Mouse (Mus musculus) small intestine, adult 2 months (tissue): Measurements from ENCODE around the gene Gm20503. TPM values are rescaled to one million over a fixed set of nuclear protein-coding genes. Genes with fewer than 3 reads are reported as not detected.

Experiments used
- H3K27ac ChIP-seq: fragments of 200-500 bp; 2 replicates; pipeline ENCODE4 v1.5.1; 2012; ENCODE audit warnings: low read depth, low read length, control low read depth, inconsistent platforms; ENCODE audit not compliant: insufficient read depth
- H3K27me3 ChIP-seq: fragments of 200-500 bp; 2 replicates; pipeline ENCODE4 v1.6.1; 2012; ENCODE audit warnings: mild to moderate bottlenecking, moderate library complexity, low read length, inconsistent platforms; ENCODE audit not compliant: control insufficient read depth, insufficient read depth
- H3K36me3 ChIP-seq: fragments of 200-500 bp; 2 replicates; pipeline ENCODE4 v1.6.1; 2012; ENCODE audit warnings: mild to moderate bottlenecking, low read length, control low read depth, inconsistent platforms; ENCODE audit not compliant: control insufficient read depth, insufficient read depth
- H3K4me1 ChIP-seq: fragments of 200-500 bp; 2 replicates; pipeline ENCODE4 v1.6.1; 2012; ENCODE audit warnings: low read length, inconsistent platforms, mixed read lengths; ENCODE audit not compliant: control insufficient read depth, insufficient read depth, insufficient read length
- H3K4me3 ChIP-seq: fragments of 200-500 bp; 2 replicates; pipeline ENCODE4 v1.5.1; 2012; ENCODE audit warnings: low read depth, mild to moderate bottlenecking, control low read depth, inconsistent platforms, low read length, moderate library complexity
- CTCF ChIP-seq: fragments of 200-500 bp; IDR thresholded peaks from 2 replicates; pipeline ENCODE4 v1.5.1; 2012; ENCODE audit warnings: low read depth, mild to moderate bottlenecking, control low read depth, inconsistent platforms, low read length, moderate library complexity, mixed read lengths; ENCODE audit not compliant: insufficient replicate concordance, insufficient read length; ENCODE audit errors: extremely low read depth
- POLR2A ChIP-seq: fragments of 200-500 bp; IDR thresholded peaks from 2 replicates; pipeline ENCODE4 v1.6.1; 2012; ENCODE audit warnings: low read depth, mild to moderate bottlenecking, control low read depth, inconsistent platforms, low read length, moderate library complexity
- WGBS: fragments of 180-500 bp; shearing (Covaris S2); methylation state at CpG from one replicate; pipeline ENCODE4 v1.1.7; 2018; 5-methylcytosine and 5-hydroxymethylcytosine counted together
- polyA plus RNA-seq: library from polyadenylated mRNA; depleted of rRNA; stranded (reverse); fragments of >200 nt; gene quantifications from 2 replicates; pipeline ENCODE4 v1.2.3, GENCODE M21; 2012

The Gm20503 gene
- polyA plus RNA-seq, 1 experiment: 0.96 TPM

- peak within 1 kb of the TSS; percentile 42 for H3K4me3 ChIP-seq
- peak within 1 kb of the TSS; percentile 95 for H3K27ac ChIP-seq
- no peaks in the 10 kb centered on the region for H3K36me3 ChIP-seq
- H3K27me3 ChIP-seq: no peaks in the 10 kb centered on the region
- peaks cover 36% of the 10 kb centered on the region; the same call in 1 of the 2 replicates for H3K4me1 ChIP-seq
- TF ChIP-seq CTCF (no peak), POLR2A (no peak)
- 25% methylated on average over 4 of the region's 4 CpGs for WGBS
Measured at GRCm38 (mm10) chr4:58994762-58995161, 8.2 kb upstream of the Gm20503 start, which contains the start of gene Dnajc25. Gene Dnajc25, plus strand, starts transcription at chr4:58995062.

GRCm38 (mm10) chr4:58995251-58995693, 7.7 kb upstream of the Gm20503 start:
- Histone ChIP-seq H3K4me1 (peaks cover 36% of the 10 kb centered on the region; the same call in 1 of the 2 replicates), H3K27ac (peak overlapping the region; percentile 95), H3K27me3 (no peaks in the 10 kb centered on the region), H3K4me3 (peak overlapping the region; percentile 42), H3K36me3 (no peaks in the 10 kb centered on the region)
- TF ChIP-seq CTCF: no peak
- no peak for TF ChIP-seq POLR2A
- WGBS: 34% methylated on average over 8 of the region's 8 CpGs

DNA sequence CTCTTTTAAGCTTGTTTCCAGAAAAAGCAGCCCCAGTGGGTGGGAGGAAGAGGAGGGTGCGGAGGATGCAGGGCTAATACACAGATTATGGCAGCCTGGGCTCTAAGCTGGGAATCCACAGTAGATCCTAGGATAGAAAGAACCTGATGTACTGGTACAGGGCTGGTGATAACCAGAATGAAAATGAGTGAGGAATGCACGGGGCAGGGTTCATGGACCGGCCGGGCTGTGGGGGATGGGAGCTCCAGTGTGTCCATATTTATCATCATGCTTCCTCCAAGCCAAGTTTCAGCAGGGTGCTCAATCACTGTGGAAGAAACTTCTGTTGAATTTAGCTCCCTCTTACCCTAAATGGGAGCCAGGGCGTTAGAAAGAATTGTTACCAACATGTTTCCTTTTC, 5.9 kb upstream of the Gm20503 start:
- TF ChIP-seq CTCF (no peak), POLR2A (no peak)
- Histone ChIP-seq H3K36me3 (no peaks in the 10 kb centered on the region), H3K27me3 (no peaks in the 10 kb centered on the region), H3K4me1 (peaks cover 36% of the 10 kb centered on the region; the same call in 1 of the 2 replicates), H3K27ac (peak overlapping the region; percentile 92), H3K4me3 (no peak overlapping the region)
- WGBS: 37% methylated on average over 5 of the region's 5 CpGs

DNA sequence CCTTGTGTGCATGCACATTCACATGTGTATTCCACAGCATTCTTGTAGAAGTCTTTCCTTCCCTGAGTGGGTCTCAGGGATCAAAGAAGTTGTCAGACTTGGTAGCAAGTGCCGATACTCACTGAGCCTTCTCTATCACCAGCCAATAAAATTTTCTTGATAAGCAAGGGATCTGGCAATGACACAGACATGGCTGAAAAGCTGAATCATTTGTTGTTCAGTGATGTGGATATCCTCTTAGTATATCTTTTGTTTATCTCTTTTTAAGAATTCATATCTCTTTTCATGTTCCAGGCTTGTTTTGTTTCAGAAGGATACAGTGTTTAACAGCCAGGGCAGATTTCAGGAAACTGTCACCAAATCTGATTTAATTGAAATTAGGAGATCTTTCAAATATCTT, 4.3 kb upstream of the Gm20503 start:
- H3K36me3 ChIP-seq: no peaks in the 10 kb centered on the region
- peak overlapping the region; percentile 72 for H3K27ac ChIP-seq
- peaks cover 24% of the 10 kb centered on the region for H3K4me1 ChIP-seq
- no peak overlapping the region for H3K4me3 ChIP-seq
- 34% methylated on average over 1 of the region's 1 CpGs for WGBS
- no peak for TF ChIP-seq POLR2A
- TF ChIP-seq CTCF: no peak
- no peaks in the 10 kb centered on the region for H3K27me3 ChIP-seq

- peak; percentile 91; the same call in 1 of the 2 replicates for TF ChIP-seq CTCF
- TF ChIP-seq POLR2A: no peak
- WGBS: 1% methylated on average over 2 of the region's 2 CpGs
- no peaks in the 10 kb centered on the region for H3K27me3 ChIP-seq
- peaks cover 20% of the 10 kb centered on the region for H3K4me1 ChIP-seq
- no peaks in the 10 kb centered on the region for H3K36me3 ChIP-seq
- no peak overlapping the region for H3K27ac ChIP-seq
- no peak overlapping the region for H3K4me3 ChIP-seq
Measured at GRCm38 (mm10) chr4:58999686-59000085, 3.3 kb upstream of the Gm20503 start.

DNA sequence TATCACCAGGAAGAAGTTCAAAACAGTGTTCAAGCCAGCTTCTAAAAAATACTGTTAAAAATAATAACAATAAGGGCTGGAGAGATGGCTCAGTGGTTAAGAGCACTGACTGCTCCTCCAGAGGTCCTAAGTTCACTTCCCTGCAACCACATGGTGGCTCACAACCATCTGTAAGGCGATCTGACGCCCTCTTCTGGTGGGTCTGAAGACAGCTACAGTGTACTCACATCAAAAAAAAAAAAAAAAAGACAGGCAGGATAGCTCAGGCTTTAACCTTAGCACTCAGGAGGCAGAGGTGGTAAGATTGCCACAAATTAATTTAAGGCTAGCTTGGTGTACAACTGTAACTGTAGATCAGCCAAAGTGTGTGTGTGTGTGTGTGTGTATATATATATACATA, 2.4 kb upstream of the Gm20503 start:
- TF ChIP-seq POLR2A: no peak
- peak; percentile 54; the same call in 1 of the 2 replicates for TF ChIP-seq CTCF
- H3K27me3 ChIP-seq: no peaks in the 10 kb centered on the region
- 4% methylated on average over 2 of the region's 2 CpGs for WGBS

GRCm38 (mm10) chr4:59003806-59004200, 793 bp downstream of the Gm20503 start:
- Histone ChIP-seq H3K4me1 (peaks cover 8% of the 10 kb centered on the region), H3K4me3 (peak overlapping the region; percentile 82), H3K27me3 (no peaks in the 10 kb centered on the region), H3K27ac (no peak overlapping the region), H3K36me3 (no peaks in the 10 kb centered on the region)
- TF ChIP-seq CTCF (no peak), POLR2A (no peak)
- WGBS: 11% methylated on average over 7 of the region's 7 CpGs

More for the DNA sequence above, 2.4 kb upstream of the Gm20503 start:
- Histone ChIP-seq H3K36me3 (no peaks in the 10 kb centered on the region), H3K4me1 (peaks cover 18% of the 10 kb centered on the region), H3K27ac (no peak overlapping the region), H3K4me3 (no peak overlapping the region)
